Mouse (Mus musculus) right cerebral cortex, postnatal 14 days (tissue): ENCODE measurements at regions not wholly inside any gene's neighbourhood (a gene's known extent, or its start where the extent isn't known, plus 50 kb on each side); places are given as distances from the start of the nearest gene placed in this dataset.
A peak's percentile ranks its signal among the peaks of the same experiment; 100 is the strongest.

Experiments
- DNase-seq: peaks from one replicate; pipeline ENCODE4 v3.0.0; 2022

DNA sequence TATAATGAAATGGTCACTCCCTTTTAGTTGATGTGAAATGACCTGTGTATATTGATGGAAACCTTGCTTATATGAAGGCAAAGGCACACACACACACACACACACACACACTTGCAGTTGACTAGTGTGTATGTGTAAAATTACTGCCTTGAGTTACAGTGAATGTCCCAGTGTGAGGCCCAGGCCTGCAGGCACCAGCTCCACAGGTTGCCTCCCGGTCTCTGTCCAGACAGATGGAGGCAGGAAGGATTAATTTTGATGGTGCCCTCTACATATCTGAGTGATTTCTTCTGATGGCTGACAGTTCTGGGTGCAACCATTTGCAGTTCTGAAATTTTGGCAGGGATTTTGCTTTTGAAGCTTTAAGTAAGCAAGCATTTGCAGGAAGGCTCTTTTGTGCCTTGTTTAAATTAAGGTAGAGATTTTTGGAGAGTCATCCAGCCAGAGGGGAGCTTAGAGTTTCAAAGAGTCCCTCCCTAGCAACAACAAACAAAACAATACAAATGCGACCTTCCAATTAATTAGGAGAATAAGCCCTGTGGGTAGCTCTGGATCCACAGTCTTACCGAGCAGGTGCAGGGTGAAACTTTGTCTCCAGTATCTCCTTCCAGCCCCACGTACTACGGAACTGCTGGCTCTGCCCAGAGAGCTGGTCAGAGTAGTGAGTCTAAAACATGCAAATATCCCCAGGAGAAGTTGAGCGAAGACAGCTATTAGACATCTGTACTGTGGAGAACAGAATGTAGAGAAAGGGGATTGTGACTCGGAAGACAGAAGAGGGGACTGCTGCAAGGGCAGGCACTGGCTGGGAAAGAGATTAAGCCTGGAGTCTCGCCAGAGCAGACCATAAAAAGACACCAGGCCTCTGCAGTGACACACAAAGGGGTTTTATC, 87.5 kb upstream of the Tut7 start:
- DNase-seq, result no peak

DNA sequence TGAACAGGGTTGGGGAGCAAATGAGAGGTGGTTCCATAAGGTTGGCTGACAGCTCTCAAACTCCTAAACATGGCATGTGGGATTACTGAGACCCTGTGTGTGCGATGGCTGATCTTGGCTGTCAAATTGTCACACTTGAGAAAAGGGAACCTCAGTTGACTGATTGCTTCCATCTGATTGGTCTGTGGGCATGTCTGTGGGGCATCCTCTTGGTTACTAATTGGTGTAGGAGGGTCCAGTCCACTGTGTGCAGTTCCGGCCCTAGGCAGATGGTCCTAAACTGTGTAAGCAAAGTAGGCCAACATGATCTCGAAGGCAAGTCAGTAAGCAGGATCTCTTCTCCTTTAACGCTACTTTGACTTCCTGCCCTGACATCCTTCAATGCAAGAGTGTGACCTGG, 86.5 kb upstream of the Tut7 start:
- no peak for DNase-seq

DNA sequence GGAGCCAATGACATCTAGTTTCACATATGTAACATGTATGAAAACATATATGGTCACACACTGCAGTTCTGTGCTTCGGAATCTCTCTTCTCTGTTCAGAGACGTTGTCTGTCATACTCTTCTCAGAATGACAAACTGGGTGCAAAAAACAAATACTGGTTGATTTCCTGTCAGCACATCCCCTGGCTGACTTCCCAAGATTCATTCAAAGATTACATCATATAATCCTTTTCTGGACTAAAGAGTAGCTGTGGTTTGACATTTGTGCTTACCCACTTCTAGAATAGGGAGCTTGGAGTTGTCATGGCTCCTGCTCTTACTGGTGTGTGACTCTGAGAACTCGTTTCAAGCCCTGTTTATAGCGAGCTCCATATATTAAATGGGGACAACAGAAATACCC, 85.8 kb upstream of the Tut7 start:
- no peak for DNase-seq

DNA sequence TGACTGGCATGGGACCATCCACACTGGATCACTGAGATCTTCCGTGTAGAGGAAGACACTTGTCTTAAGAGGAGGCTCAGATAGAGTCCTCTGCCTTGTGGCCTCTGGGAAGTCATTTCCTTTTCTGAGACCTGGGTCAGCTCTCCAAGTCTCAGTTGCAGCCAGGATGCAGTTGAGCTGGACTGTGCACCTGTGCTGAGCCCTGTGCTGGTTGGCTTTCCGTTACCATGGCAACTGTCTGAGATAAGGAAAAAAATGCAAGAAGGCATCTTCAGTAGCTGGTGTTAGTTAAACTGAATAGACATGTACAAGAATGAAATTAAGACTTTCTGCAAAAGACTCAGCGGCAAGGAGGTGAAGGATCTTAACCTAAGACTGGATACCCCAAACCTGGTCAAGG, 82.5 kb upstream of the Tut7 start:
- DNase-seq, result no peak

DNA sequence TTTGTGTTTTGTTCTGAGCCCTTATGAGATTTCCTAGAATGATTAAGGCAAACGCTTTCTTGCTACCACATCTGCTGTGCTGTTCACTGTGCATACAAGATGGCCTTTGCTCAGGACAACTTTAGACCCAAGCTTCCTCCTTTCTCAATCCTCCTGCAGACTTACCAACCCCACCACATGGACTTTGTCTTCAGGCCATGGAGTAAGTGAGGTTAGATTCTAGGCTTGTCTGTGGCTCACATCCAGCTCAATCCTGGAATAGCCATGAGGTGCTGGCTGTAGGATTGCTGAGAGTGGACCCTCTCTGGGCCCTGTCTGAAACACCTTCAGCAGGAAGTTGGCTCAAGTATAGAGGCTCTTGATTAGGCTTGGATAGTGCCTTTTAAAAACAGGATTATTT, 81.5 kb upstream of the Tut7 start:
- DNase-seq, result no peak

DNA sequence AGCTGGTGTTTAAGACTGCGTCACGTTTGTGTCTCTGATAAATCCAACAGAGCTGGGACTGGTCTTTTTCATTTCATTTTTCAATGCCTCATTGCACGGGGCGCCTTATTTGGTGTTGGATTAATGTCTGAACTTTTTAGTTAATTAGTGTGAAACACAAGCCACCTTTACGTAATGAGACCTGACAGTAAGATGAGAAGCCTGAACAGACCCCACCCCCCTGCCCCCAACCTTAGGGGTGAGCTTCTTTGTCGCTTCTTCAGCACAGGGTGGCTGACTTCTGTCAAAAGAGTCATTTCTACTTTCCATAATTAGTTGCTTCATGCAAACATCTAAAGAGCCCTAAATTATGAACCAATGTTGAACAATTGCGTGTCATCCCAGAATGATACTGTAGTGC, 76.6 kb upstream of the Tut7 start:
- DNase-seq, result no peak

DNA sequence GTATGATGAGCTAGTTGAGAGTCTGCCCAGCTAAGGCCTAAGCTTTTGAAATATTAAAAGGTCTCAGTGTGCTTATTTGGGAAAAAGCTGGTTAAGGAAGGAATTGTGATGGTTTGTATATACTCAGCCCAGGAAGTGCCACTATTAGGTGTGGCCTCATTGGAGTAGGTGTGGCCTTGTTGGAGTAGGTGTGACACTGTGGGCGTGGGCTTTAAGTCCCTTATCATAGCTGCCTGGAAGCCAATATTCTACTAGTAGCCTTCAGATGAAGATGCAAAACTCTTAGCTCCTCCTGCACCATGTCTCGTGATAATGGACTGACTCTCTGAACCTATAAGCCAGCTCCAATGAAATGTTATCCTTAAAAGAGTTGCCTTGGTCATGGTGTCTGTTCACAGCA, 72.8 kb upstream of the Tut7 start:
- DNase-seq, result no peak

DNA sequence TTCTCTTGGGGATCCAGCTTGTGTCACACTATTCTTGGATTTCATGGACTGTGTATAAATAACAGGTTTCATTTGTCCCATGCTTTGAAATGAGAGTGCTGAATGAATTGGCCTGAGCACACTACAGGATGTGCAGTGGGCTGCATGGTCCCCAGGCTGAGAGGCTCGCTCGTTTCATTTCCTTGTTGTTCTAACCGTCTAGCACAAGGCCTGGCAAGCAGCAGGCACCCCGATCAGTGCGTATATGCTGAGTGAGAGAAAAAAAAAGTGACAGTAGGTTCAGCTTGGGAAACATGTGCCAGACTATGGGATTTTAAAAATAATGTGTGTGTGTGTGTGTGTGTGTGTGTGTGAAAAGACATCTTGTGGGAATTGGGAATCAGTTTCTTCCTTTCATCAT, 71.1 kb upstream of the Tut7 start:
- DNase-seq, result no peak

DNA sequence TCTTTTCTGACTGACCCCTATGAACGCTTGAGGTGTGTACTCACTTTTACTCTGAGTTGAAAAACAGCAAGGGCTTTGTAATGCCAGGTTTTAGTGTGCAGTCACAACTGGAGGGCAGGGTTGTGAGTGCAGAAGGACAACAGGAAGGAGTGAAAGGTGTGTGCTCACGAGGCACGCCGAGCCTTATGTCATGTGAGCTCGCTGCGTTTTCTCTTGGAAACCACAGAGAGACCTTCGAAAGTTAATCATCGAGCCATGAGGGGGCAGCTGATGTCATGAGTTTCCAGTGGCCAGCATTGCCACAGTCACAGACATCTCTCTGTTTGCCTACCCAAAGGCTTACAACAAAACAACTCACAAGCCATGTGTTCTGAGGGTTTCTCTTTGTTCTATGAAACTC, 70.0 kb upstream of the Tut7 start:
- no peak for DNase-seq

DNA sequence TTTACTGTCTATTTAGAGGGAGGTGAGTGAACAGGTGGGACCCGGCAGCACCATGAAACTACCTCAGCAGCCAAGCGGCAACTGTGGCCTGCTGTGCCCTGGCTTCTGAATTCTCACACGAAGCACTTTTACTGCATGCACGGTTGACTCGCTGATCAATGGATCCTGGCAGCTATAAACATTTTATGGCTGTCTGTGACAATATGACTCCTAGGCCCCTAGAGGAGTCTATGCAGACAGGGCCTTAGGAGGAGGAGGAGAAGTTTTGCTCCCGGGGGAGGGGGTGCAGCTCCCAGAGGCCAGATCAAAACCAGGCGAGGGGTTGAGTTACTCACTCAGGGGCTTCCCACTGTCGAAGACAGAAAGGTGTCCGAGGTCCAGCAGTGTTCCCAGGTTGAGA, 69.4 kb upstream of the Tut7 start:
- no peak for DNase-seq

DNA sequence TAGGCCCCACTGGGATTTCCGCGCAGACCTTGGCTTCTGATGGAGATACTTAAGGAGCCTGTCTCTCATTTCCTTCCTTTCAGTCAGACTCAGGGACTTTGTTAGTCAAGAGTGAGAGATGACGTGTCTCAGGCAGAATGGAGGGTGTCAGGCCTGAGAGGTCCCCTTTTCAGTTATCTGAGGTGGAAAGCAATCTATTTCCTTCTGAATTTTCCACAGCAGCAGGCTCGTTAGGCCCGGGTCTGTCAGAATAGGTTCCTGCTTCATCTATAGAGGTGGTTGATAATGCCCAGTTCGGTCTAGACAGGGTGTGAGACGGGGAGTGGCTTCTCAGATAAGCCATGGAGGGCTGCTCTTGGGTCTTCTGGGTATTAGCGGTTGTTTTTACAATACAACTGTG, 68.8 kb upstream of the Tut7 start:
- DNase-seq, result no peak

DNA sequence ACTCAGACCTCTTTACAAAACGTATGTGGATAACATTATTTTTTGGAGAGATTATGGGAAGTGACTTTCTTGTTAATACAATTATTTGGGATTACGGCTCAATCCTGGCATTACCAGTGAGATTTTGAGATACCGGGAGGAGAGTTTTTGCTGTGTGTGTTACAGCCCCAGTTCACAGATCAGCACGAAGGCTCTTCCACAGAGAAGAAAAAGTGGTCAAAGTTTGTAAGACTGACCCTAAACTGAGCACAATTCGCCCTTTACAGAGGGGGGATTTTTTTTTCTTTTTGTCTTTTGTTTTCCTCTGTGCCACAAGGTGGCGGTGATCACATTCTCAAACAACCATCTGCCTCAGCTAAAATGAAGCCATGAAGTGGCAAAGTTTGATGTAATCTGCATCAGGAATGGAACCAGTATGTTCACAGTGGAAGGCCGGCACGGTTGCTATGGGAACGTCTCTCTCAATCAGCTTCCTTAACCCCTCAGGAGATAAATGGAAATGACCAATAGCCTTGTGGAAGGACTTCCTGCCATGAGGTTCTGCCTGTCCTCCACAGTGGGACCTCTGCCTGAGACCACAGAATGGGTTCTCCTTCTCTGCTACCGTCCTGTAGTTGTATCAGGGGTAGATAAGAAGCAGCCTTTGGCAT, 66.6 kb upstream of the Tut7 start:
- DNase-seq, result peak; percentile 63

DNA sequence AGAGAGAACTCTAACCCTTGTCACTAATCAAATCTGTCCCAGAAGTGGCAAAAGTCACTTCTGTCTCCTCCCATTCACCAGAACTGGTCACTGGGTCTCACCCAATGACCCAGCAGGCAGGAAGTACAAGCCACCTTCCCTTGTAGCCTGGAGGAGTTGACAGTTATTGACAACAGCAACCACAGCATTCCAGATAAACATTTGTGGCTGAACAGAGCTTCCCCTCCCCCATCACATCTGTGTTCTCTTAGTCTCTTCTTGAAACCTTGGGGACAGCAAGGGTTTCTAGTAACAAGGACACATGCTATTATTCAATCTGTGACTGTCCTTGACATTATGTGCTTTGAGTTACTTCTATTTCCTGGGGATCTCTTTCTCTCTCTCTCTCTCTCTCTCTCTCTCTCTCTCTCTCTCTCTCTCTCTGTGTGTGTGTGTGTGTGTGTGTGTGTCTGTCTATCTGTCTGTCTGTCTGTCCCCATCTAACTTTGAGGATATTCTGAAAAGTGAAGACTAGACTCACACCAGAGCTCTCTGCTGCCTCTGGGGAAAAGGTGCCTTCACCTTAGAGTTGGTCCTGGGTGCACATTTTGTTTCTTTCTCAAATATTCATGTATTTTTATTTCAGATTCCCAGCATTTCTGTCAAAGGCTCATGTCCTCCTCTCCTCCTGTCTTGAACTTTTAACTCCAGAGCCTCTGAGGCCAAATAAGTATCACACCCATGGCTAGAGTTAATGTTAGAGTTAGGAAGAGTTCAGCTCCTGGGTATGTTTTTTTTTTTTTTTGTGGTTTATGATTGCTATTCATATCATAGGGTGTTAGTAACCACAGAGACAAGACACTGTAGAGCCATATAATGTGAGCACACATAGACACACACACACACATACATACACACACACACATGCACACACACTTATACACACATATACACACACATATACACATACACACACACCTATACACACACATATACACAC, 65.4 kb upstream of the Tut7 start:
- no peak for DNase-seq

DNA sequence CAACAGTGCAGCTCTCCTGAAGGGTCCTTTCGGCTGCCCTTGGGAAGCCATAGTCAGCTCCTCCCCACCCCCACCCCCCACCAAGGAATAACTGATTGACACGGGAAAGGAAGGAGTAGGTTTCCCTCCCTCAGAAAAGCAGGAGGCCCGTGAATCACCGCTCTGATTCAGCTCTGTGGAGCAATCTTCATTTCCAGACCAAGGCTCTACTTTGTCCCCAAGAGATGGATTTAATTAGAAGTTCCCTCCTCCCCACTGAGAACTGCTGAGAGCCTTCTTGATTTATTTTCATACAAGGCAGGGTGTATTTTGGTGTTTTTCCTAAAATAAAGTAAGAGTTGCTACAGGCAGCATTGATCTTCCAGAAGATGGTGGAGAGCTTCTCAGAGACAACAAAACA, 64.4 kb upstream of the Tut7 start:
- no peak for DNase-seq

DNA sequence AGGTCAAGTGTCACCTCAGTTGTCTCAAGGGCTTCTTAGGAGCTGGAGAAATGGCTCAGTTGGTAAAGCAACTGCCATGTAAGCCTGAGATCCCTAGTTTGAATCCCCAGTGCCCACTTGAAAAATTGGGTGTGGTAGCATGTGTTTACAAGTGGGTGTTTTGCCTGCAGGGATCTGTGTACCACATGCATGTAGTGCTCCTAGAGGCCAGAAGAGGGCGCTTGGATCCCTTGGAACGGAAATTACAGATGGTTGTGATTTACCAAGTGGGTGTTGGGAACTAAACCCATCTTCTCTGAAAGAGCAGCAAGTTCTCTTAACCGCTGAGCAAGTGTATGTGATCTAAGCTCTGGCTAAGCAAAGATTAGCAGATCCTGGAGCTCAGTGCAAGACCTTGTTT, 63.6 kb upstream of the Tut7 start:
- DNase-seq, result no peak

DNA sequence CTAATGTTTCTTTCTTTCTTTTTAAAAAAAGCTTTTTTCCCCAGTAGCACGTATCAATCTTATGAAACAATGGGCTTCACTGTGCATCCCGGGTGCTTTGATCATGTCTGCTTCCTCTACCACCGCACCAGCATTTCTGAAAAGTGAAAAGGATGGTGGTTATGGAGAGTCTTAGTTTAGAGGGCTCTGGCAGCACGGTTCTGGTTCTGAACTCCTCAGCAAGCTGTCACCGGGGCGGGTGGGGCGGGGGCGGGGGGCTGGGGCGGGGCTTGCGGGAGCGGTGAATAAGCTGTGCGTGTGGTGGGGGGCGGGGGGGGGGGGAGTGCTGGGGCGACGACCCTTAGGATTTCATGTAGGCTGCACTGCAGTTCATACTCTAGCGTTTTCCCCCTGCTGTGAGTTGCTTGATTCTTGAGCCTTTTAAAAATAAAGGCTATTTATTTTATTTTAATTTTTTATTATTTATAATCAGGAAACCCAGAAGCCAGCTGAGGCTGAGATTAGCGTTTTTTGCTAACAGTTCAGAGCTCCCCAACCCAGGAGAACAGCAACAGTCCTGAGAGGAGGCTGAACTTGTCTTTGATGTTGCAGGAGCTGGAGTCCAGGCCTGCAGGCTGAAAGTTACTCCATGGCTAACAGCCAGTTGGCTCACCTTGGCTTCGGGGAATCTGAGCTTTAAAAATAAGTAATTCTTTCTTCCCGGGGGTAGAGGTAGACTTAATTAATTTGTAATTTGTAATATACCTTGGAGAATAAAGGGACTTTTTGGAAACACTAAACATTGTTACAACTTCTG, 59.2 kb upstream of the Tut7 start:
- DNase-seq, result no peak

DNA sequence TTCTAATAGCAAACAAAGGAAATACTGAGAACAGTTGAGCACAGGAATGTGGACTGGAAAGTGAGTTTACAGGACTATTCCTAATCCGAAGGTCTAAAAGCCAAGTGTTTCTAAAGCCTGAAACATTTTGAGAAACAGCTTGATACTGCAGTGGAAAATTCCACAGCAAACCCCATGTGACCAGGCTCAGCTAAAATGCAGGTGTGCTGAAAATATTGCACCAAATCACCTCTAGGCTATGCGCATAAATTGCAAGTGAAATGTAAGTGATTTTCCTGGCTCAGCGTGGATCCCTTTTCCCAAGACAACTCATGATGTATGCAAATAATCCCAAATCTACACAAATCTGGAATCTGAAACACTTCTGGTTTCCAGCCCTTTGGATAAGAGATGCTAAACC, 57.1 kb upstream of the Tut7 start:
- no peak for DNase-seq

DNA sequence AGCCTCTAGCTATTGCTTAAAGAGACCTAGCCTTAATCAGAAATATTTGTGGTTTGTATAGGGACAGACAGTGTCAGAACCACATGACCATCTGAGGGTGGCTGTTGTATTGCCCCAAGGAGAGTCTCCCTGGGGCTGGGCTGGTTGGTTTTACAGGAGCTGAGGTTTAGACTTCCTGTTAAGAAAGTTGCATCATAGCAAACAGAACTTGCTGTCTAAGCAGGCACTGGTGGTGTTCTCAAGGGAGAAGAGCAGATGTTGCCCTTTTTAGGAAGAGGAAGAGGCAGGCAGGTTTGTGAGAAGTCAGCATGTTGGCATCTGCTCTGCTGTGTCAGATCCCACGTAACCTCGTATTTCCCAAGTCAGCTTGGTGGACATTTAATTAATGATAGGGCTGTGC, 52.7 kb upstream of the Tut7 start:
- DNase-seq, result no peak

DNA sequence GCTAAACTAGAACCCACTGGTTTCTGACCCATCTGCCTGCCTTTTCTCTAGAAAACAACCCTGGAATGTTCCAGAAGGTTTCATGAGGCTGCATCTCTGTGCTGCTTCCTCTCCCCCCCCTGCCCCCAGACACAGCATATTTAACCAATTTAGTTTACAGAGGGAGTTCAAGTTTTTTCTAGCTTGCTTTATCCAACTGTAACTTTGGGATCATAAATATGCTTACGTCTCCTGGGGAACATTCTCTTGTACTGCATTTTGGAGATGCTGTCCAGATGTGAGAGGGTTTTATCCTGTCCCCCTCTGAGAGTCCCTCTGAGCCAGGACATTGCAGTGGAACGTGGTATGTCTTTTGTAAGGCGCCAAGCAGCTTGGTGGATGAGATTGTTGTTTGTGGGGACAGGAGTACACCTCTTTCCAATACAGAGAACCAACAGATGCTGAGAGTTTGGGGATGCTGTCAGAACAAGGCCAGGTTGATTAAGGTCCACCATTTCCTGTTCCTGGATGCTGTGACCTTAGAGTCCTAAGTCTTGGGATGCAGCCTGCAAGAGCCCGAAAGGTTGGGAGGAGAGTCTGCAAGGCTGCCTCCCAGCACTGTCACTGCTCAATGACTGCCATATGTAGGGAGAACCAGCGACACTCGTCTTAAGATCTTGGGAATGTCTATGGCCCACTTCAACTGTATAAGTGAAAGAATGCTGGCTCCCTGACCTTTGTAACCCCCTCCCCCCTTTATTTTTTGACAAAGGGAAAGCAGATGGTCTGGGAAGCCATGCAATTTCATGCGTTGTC, 51.4 kb upstream of the Tut7 start:
- no peak for DNase-seq
